Mouse (Mus musculus) heart, postnatal 0 days (tissue): ENCODE data around the gene Tbc1d20. TPM values are rescaled to one million over a fixed set of nuclear protein-coding genes. Genes with fewer than 3 reads are reported as not detected.

Experiments
- ATAC-seq: fragments of 200-750 bp; cut with Nextera tagmentation; 2 replicates; pipeline ENCODE4 v1.8.0; 2017; ENCODE audit warnings: low read depth, moderate number of reproducible peaks, moderate library complexity; ENCODE audit not compliant: insufficient read depth
- DNase-seq: peaks from one replicate; pipeline ENCODE4 v3.0.0-alpha.2; 2016; ENCODE audit warnings: low spot score
- H3K27ac ChIP-seq: fragments of 300-500 bp; sonication (generic); 2 replicates; pipeline ENCODE4 v1.5.1; 2014; ENCODE audit warnings: low read depth, mild to moderate bottlenecking
- H3K27me3 ChIP-seq: fragments of 300-500 bp; sonication (generic); 2 replicates; pipeline ENCODE4 v1.6.1; 2014; ENCODE audit warnings: low read length, mixed read lengths; ENCODE audit not compliant: control insufficient read depth, insufficient read depth
- H3K36me3 ChIP-seq: fragments of 300-500 bp; sonication (generic); replicated peaks from 2 replicates; pipeline ENCODE4 v1.6.1; 2014; ENCODE audit warnings: low read length, mixed read lengths; ENCODE audit not compliant: control insufficient read depth, insufficient read depth
- H3K4me1 ChIP-seq: fragments of 300-500 bp; sonication (generic); 2 replicates; pipeline ENCODE4 v1.6.1; 2014; ENCODE audit warnings: antibody characterized with exemption; ENCODE audit not compliant: control insufficient read depth, insufficient read depth
- H3K4me2 ChIP-seq: fragments of 300-500 bp; sonication (generic); 2 replicates; pipeline ENCODE4 v1.6.1; 2014; ENCODE audit warnings: low read depth, mild to moderate bottlenecking, low read length, moderate library complexity
- H3K4me3 ChIP-seq: fragments of 300-500 bp; sonication (generic); 2 replicates; pipeline ENCODE4 v1.5.1; 2014; ENCODE audit warnings: low read depth, low read length
- H3K9ac ChIP-seq: fragments of 300-500 bp; sonication (generic); replicated peaks from 2 replicates; pipeline ENCODE4 v1.6.1; 2014; ENCODE audit warnings: low read depth, low read length, mixed read lengths
- H3K9me3 ChIP-seq: fragments of 300-500 bp; sonication (generic); replicated peaks from 2 replicates; pipeline ENCODE4 v1.6.1; 2016; ENCODE audit warnings: low read length; ENCODE audit not compliant: control insufficient read depth
- CTCF ChIP-seq: IDR thresholded peaks from 2 replicates; pipeline ENCODE4 v1.5.1; 2016; ENCODE audit warnings: antibody characterized with exemption, control low read depth, low read depth
- EP300 ChIP-seq: IDR thresholded peaks from 2 replicates; pipeline ENCODE4 v1.6.1; 2016; ENCODE audit warnings: antibody characterized with exemption, low read depth
- WGBS: fragments of 180-500 bp; shearing (Covaris S2); extraction: QIAGEN DNeasy Blood & Tissue Kit; methylation state at CpG from one replicate; pipeline ENCODE4 v1.1.7; 2014; 5-methylcytosine and 5-hydroxymethylcytosine counted together
- polyA plus RNA-seq: library from polyadenylated mRNA; unstranded; fragments of >200 nt; fragmentation: Nextera tagmentation; extraction: Ambion mirVana; gene quantifications from 2 replicates; pipeline ENCODE4 v1.2.1, GENCODE M21; 2015
- total RNA-seq: library from RNA; depleted of rRNA; stranded (reverse); fragments of >200 nt; gene quantifications from 2 replicates; pipeline ENCODE4 v1.2.3, GENCODE M21; 2014; ENCODE audit warnings: low replicate concordance

Gene Tbc1d20
- total and polyA plus RNA-seq, 2 experiments from 2014 or later, result 22.8 to 65.8 TPM

DNA sequence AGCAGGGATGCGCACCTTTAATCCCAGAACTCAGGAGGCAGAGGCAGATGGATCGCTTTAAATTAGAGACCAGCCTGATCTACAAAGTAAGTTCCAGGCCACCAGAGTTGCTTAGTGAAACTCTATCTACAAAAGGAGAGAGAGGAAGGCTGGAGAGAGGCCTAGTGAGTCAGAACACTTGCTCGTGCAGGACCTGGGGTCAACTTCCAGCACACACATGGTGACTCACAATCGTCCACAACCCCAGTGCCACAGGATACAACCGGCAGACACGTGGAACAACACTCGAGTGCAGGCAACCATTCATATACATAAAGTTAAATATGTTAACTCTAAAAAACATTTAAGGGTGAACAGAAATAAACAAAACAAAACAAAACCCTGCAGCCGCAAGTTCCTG lies 33.0 kb downstream of the Tbc1d20 start:
- Histone ChIP-seq H3K9ac (no peak overlapping the region), H3K36me3 (peaks cover 74% of the 10 kb centered on the region), H3K27me3 (no peaks in the 10 kb centered on the region), H3K4me2 (no peak overlapping the region), H3K9me3 (no peaks in the 10 kb centered on the region), H3K4me3 (no peak overlapping the region), H3K27ac (no peak overlapping the region; the same call in 1 of the 2 replicates), H3K4me1 (peaks cover 11% of the 10 kb centered on the region)
- TF ChIP-seq EP300 (no peak), CTCF (no peak)
- DNase-seq, result no peak
- ATAC-seq, result no peak
- 70% methylated on average over 8 of the region's 8 CpGs for WGBS

DNA sequence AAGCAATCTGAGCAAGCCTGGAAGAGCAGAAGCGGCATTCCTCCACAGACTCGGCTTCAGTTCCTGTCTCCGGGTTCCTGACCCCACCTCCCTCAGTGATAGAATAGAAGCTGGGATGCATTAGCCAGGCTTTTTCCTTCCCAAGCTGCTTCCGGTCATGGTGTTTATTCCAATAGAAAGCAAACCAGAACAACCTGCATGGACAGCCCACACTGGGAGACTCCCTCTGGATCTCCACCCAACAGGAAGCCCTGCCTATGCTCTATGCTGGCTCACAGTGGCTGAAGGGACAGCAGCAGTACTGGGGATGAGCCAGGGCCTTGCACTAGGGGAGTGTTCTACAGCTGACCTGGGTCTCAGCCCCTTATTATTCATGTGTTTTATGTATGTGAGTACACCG lies 34.4 kb downstream of the Tbc1d20 start:
- WGBS, result 69% methylated on average over 5 of the region's 5 CpGs
- TF ChIP-seq EP300 (no peak), CTCF (no peak)
- no peak overlapping the region for H3K4me3 ChIP-seq
- peaks cover 61% of the 10 kb centered on the region for H3K36me3 ChIP-seq
- H3K27me3 ChIP-seq, result no peaks in the 10 kb centered on the region
- no peak for DNase-seq
- peaks cover 12% of the 10 kb centered on the region for H3K4me1 ChIP-seq
- H3K9ac ChIP-seq, result no peak overlapping the region
- H3K9me3 ChIP-seq, result no peaks in the 10 kb centered on the region
- ATAC-seq, result 0 out of 2 replicates have a peak, but pooled peaks have one; percentile 9
- H3K4me2 ChIP-seq, result no peak overlapping the region
- 0 out of 2 replicates have a peak overlapping the region, but pooled peaks have one; percentile 48 for H3K27ac ChIP-seq

DNA sequence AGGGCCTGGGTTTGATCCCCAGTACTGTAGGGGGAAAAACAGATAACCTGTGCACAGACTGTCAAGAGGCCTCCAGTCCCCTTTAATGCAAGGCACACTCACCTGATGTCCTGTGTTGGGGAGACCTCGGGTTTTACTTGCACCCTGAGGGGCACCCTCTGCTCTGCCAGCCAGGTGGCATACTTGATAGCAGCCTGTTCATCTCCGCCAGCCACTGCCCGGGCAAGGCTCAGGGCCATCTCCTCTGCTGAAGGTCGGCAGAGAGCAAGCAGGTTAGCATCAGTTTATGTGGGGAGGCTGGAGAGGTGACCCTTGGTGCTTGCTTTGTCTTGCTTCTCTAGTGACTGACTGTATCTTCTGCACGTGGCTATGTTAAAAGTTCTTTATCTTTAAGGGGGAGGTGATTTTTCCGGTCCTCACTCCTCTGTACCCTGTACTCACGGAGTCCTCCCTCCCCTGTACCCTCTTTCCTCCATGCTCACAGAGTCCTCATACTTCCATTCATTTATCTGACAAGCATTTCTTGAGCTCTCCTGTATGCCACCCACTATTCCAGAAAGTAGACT lies 37.3 kb downstream of the Tbc1d20 start:
- Histone ChIP-seq H3K9me3 (no peaks in the 10 kb centered on the region), H3K27ac (no peak overlapping the region), H3K4me2 (peak overlapping the region; percentile 83), H3K4me3 (peak overlapping the region; percentile 77), H3K4me1 (peaks cover 12% of the 10 kb centered on the region), H3K36me3 (peaks cover 32% of the 10 kb centered on the region), H3K27me3 (no peaks in the 10 kb centered on the region), H3K9ac (peak overlapping the region; percentile 75; the same call in 1 of the 2 replicates)
- no peak for ATAC-seq
- DNase-seq, result no peak
- WGBS, result 40% methylated on average over 7 of the region's 7 CpGs
- no peak for TF ChIP-seq CTCF
- TF ChIP-seq EP300, result no peak

DNA sequence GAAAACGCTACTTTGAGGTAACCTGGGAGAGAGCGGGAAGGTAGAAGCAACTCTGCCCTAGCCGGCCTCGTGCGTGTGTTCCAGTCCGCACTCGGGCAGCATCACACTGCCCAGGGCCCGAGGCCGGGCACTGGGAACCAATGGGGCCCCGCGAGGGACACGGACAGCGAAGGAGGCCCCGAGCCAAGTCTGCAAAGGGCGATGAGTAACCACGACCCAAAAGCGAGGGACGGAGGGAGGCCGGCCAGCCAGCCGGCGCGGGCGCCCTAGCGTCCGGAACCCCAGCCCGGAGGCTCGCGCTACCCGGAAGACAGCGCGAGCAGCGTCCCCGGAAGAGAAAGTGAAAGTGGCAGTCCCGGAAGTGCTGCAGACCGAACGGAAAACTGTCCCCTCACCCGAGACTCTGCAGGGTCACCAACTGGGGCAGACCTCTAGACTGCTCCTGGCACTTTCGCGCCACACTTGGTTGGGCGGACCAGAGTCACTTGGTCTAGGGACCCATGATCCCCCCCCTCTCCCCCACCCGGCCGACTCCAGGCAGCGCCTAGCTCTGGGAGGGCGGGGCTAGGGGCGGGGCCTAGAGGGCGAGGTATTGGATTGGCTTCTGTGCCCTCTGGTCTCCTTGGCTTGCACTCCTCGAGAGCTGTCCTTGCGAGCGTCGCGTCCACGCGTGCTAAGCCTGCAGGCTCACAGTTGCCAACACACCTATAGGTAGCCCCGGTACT lies 38.6 kb downstream of the Tbc1d20 start, which contains the start of gene Rbck1:
Rbck1 (minus strand) TSS at position 553 of the 725 bp plus-strand sequence.
- Histone ChIP-seq H3K27ac (peak within 1 kb of the TSS; percentile 95), H3K36me3 (peaks cover 20% of the 10 kb centered on the region), H3K4me1 (peaks cover 12% of the 10 kb centered on the region), H3K9me3 (no peaks in the 10 kb centered on the region), H3K4me2 (peak within 1 kb of the TSS; percentile 83), H3K27me3 (no peaks in the 10 kb centered on the region), H3K9ac (peak within 1 kb of the TSS; percentile 75), H3K4me3 (peak within 1 kb of the TSS; percentile 77)
- DNase-seq (peak; percentile 89), ATAC-seq (peak; percentile 92)
- TF ChIP-seq CTCF (no peak), EP300 (peak; percentile 79)
- 0% methylated on average over 45 of the region's 54 CpGs for WGBS

DNA sequence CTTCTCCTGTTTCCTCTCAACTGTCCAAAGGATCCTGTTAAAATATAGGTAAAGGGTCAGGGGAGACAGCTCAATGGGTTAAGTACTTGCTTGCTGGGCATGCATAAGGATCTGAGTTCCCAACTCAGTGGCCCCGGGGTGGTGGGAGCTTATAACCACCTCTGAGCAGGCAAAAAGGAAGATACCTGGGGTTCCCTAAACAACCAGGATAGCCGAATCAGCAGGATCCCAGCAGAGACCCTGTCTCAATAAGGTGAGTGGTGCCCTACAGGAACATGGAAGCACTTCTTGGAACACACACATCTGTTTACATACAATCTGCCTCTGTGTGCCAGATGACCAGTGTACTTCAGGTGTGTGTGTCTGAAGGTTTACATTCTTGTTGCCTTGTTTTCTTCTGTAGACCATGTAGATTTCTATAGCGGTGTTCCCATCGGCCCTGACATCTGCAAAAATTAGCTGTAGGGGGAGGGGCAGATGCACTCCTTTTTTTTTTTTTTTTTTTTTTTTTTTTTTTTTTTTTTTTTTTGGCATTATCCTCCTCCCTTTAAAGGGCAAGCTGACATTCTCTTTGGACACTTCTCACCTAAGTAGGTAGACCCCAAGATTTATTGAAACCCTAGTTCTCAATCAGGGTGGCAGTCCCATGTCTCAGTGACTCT lies 39.8 kb downstream of the Tbc1d20 start:
- no peak overlapping the region for H3K27ac ChIP-seq
- DNase-seq (no peak), ATAC-seq (no peak)
- no peak overlapping the region for H3K4me3 ChIP-seq
- H3K36me3 ChIP-seq, result peaks cover 13% of the 10 kb centered on the region
- WGBS, result 70% methylated on average over 4 of the region's 4 CpGs
- H3K4me1 ChIP-seq, result peaks cover 12% of the 10 kb centered on the region
- no peaks in the 10 kb centered on the region for H3K9me3 ChIP-seq
- TF ChIP-seq EP300, result no peak
- TF ChIP-seq CTCF, result no peak
- H3K4me2 ChIP-seq, result no peak overlapping the region
- no peak overlapping the region for H3K9ac ChIP-seq
- no peaks in the 10 kb centered on the region for H3K27me3 ChIP-seq
